Mouse (Mus musculus) lung, postnatal 0 days (tissue): ENCODE results near the gene Aagab.

Experiments
- CTCF ChIP-seq: IDR thresholded peaks from 2 replicates; pipeline ENCODE4 v1.5.1; 2016; ENCODE audit warnings: antibody characterized with exemption, mild to moderate bottlenecking
- EP300 ChIP-seq: IDR thresholded peaks from 2 replicates; pipeline ENCODE4 v1.6.1; 2016; ENCODE audit warnings: antibody characterized with exemption, mild to moderate bottlenecking, control low read depth

GRCm38 (mm10) chr9:63685352-63685751 is 82.9 kb downstream of the Aagab start:
- no peak for TF ChIP-seq CTCF
- TF ChIP-seq EP300 = no peak
